Comparison of ENCODE assay signal across 8 mouse cellular contexts in genomic region chr17:23924531-23925007, GRCm38 (mm10). TPM values are rescaled to one million over a fixed set of nuclear protein-coding genes. Genes with fewer than 3 reads are reported as not detected.
DNase-seq lines count a peak whose midpoint lies in the region; ATAC-seq lines count a peak whose summit lies in the region.

No protein-coding gene starts in this region.

- H3K9ac ChIP-seq in heart, embryonic 14.5 days (ENCODE audit: low read length) = peak overlapping the region; percentile 82
- H3K9ac ChIP-seq in liver, embryonic 13.5 days = peak overlapping the region; percentile 72
- peak overlapping the region; percentile 84 for H3K9ac ChIP-seq in stomach, embryonic 16.5 days (ENCODE audit: low read length)

- DNase-seq in CD4-positive helper T cell, adult 2 months (ENCODE audit: low read depth, low spot score) = peak; percentile 89
- DNase-seq in brain, embryonic 18.5 days (ENCODE audit: low read depth, low spot score) = peak; percentile 77
- peak; percentile 95 for DNase-seq in kidney, postnatal 14 days
- DNase-seq in liver, embryonic 13.5 days = peak; percentile 78
- peak; percentile 95 for DNase-seq in neural tube, embryonic 10.5 days (ENCODE audit: extremely low spot score, low spot score)

- peak overlapping the region; percentile 95 to 97 for H3K27ac ChIP-seq in heart, embryonic 14.5 days (replicated peaks in 1 of 2; ENCODE audit: control insufficient read depth in 1 of 2, insufficient read depth in 1 of 2, low read depth in 2 of 2, low read length in 2 of 2)
- H3K27ac ChIP-seq in liver, embryonic 13.5 days = peak overlapping the region; percentile 81
- H3K27ac ChIP-seq in stomach, embryonic 16.5 days (ENCODE audit: low read length) = peak overlapping the region; percentile 100

- ATAC-seq in erythroid progenitor cell, adult 5-6 weeks (replicated peaks; ENCODE audit: low FRiP score, poor library complexity, severe bottlenecking) = peak; percentile 86
- ATAC-seq in heart, embryonic 14.5 days (ENCODE audit: insufficient number of reproducible peaks, insufficient read depth, low FRiP score, low read depth) = peak; percentile 99
- peak; percentile 96 for ATAC-seq in liver, embryonic 13.5 days (ENCODE audit: low read depth)
- ATAC-seq in stomach, embryonic 16.5 days (ENCODE audit: insufficient read depth, low FRiP score) = peak; percentile 98

- H3K27me3 ChIP-seq in heart, embryonic 14.5 days (ENCODE audit: control insufficient read depth, insufficient read depth, low read length) = no peaks in the 10 kb centered on the region
- H3K27me3 ChIP-seq in liver, embryonic 13.5 days = no peaks in the 10 kb centered on the region; the same call in 1 of the 2 replicates
- no peaks in the 10 kb centered on the region for H3K27me3 ChIP-seq in stomach, embryonic 16.5 days (ENCODE audit: control insufficient read depth, insufficient read depth, low read length)

- no peaks in the 10 kb centered on the region for H3K9me3 ChIP-seq in heart, embryonic 14.5 days (ENCODE audit: control insufficient read depth, low read length)
- no peaks in the 10 kb centered on the region for H3K9me3 ChIP-seq in liver, embryonic 13.5 days (replicated peaks)
- no peaks in the 10 kb centered on the region for H3K9me3 ChIP-seq in stomach, embryonic 16.5 days (replicated peaks; ENCODE audit: control insufficient read depth, low read length)

- H3K36me3 ChIP-seq in heart, embryonic 14.5 days (ENCODE audit: control insufficient read depth, insufficient read depth, low read length) = no peaks in the 10 kb centered on the region
- no peaks in the 10 kb centered on the region for H3K36me3 ChIP-seq in liver, embryonic 13.5 days
- no peaks in the 10 kb centered on the region for H3K36me3 ChIP-seq in stomach, embryonic 16.5 days (ENCODE audit: control insufficient read depth, insufficient read depth, low read length)

- H3K4me3 ChIP-seq in heart, embryonic 14.5 days (ENCODE audit: control insufficient read depth in 1 of 2, insufficient read depth in 1 of 2, low read depth in 1 of 2, low read length in 2 of 2) = peak overlapping the region; percentile 46 to 57
- H3K4me3 ChIP-seq in liver, embryonic 13.5 days (replicated peaks) = peak overlapping the region; percentile 62
- peak overlapping the region; percentile 54 for H3K4me3 ChIP-seq in stomach, embryonic 16.5 days (replicated peaks; ENCODE audit: low read length)

- H3K4me1 ChIP-seq in heart, embryonic 14.5 days (ENCODE audit: control insufficient read depth in 2 of 2, insufficient read depth in 2 of 2, low read length in 2 of 2) = peaks cover 3 to 8% of the 10 kb centered on the region in 2 experiments; a peak in 2 of 4 replicates
- peaks cover 14% of the 10 kb centered on the region for H3K4me1 ChIP-seq in liver, embryonic 13.5 days (replicated peaks)
- H3K4me1 ChIP-seq in stomach, embryonic 16.5 days (ENCODE audit: control insufficient read depth, insufficient read depth, low read length) = peaks cover 6% of the 10 kb centered on the region; the same call in 1 of the 2 replicates

- under 1% methylated on average over 27 of the region's 29 CpGs for WGBS in heart, embryonic 14.5 days
- WGBS in liver, embryonic 13.5 days (ENCODE audit: insufficient replicate concordance) = under 1% methylated on average over 29 of the region's 29 CpGs
- WGBS in stomach, embryonic 16.5 days = under 1% methylated on average over 27 of the region's 29 CpGs

- peak overlapping the region; percentile 88 for H3K4me2 ChIP-seq in heart, embryonic 14.5 days (ENCODE audit: low read length)
- peak overlapping the region; percentile 85 for H3K4me2 ChIP-seq in liver, embryonic 13.5 days
- H3K4me2 ChIP-seq in stomach, embryonic 16.5 days (ENCODE audit: low read depth, low read length) = peak overlapping the region; percentile 85

RNA-seq across cellular contexts. Expression of gene Dcpp3, which starts 7.3 kb away (rescaled TPM):
- total RNA-seq in erythroid progenitor cell, adult 5-6 weeks (2015; ENCODE audit: low replicate concordance) = not detected in 2 replicates
- not detected in 2 replicates for total RNA-seq in erythroid progenitor cell, adult 5-6 weeks (2017; ENCODE audit: low replicate concordance)
- 0.36 and 0.54 TPM in 2 replicates for polyA plus RNA-seq in heart, embryonic 14.5 days (2014; fragmentation: Nextera tagmentation; extraction: Ambion mirVana)
- polyA plus RNA-seq in liver, embryonic 13.5 days (2015; fragmentation: Nextera tagmentation; extraction: Ambion mirVana) = not detected in 2 replicates
- polyA plus RNA-seq in stomach, embryonic 16.5 days (2015; fragmentation: Nextera tagmentation; extraction: Ambion mirVana) = not detected in 2 replicates

RNA-seq across cellular contexts. Expression of gene Sbp, which starts 16.9 kb away (rescaled TPM):
- total RNA-seq in erythroid progenitor cell, adult 5-6 weeks (2015; ENCODE audit: low replicate concordance) = not detected in 2 replicates
- total RNA-seq in erythroid progenitor cell, adult 5-6 weeks (2017; ENCODE audit: low replicate concordance) = not detected in 2 replicates
- not detected in 2 replicates for polyA plus RNA-seq in heart, embryonic 14.5 days (2014; fragmentation: Nextera tagmentation; extraction: Ambion mirVana)
- not detected in 2 replicates for polyA plus RNA-seq in liver, embryonic 13.5 days (2015; fragmentation: Nextera tagmentation; extraction: Ambion mirVana)
- polyA plus RNA-seq in stomach, embryonic 16.5 days (2015; fragmentation: Nextera tagmentation; extraction: Ambion mirVana) = not detected in 2 replicates

RNA-seq across cellular contexts. Expression of gene Sbpl, which starts 30.5 kb away (rescaled TPM):
- total RNA-seq in erythroid progenitor cell, adult 5-6 weeks (2015; ENCODE audit: low replicate concordance) = not detected in 2 replicates
- total RNA-seq in erythroid progenitor cell, adult 5-6 weeks (2017; ENCODE audit: low replicate concordance) = not detected in 2 replicates
- not detected in 2 replicates for polyA plus RNA-seq in heart, embryonic 14.5 days (2014; fragmentation: Nextera tagmentation; extraction: Ambion mirVana)
- polyA plus RNA-seq in liver, embryonic 13.5 days (2015; fragmentation: Nextera tagmentation; extraction: Ambion mirVana) = not detected in 2 replicates
- polyA plus RNA-seq in stomach, embryonic 16.5 days (2015; fragmentation: Nextera tagmentation; extraction: Ambion mirVana) = not detected in 2 replicates

RNA-seq across cellular contexts. Expression of gene Dcpp2, which starts 43.9 kb away (rescaled TPM):
- not detected in 2 replicates for total RNA-seq in erythroid progenitor cell, adult 5-6 weeks (2015; ENCODE audit: low replicate concordance)
- not detected in 2 replicates for total RNA-seq in erythroid progenitor cell, adult 5-6 weeks (2017; ENCODE audit: low replicate concordance)
- not detected in 2 replicates for polyA plus RNA-seq in heart, embryonic 14.5 days (2014; fragmentation: Nextera tagmentation; extraction: Ambion mirVana)
- not detected in 2 replicates for polyA plus RNA-seq in liver, embryonic 13.5 days (2015; fragmentation: Nextera tagmentation; extraction: Ambion mirVana)
- polyA plus RNA-seq in stomach, embryonic 16.5 days (2015; fragmentation: Nextera tagmentation; extraction: Ambion mirVana) = not detected in 2 replicates

RNA-seq across cellular contexts. Expression of gene Dcpp1, which starts 43.9 kb away (rescaled TPM):
- total RNA-seq in erythroid progenitor cell, adult 5-6 weeks (2015; ENCODE audit: low replicate concordance) = not detected in 2 replicates
- not detected in 2 replicates for total RNA-seq in erythroid progenitor cell, adult 5-6 weeks (2017; ENCODE audit: low replicate concordance)
- not detected in 2 replicates for polyA plus RNA-seq in heart, embryonic 14.5 days (2014; fragmentation: Nextera tagmentation; extraction: Ambion mirVana)
- polyA plus RNA-seq in liver, embryonic 13.5 days (2015; fragmentation: Nextera tagmentation; extraction: Ambion mirVana) = not detected in 2 replicates
- not detected in 2 replicates for polyA plus RNA-seq in stomach, embryonic 16.5 days (2015; fragmentation: Nextera tagmentation; extraction: Ambion mirVana)

Comparison
In these comparisons a context has a peak if more than half of its experiments do, and no peak if none do; other contexts are left out.
1. Peak in every context shown above with its lines: DNase-seq, ATAC-seq, H3K4me3 ChIP-seq and H3K27ac ChIP-seq.